Mouse (Mus musculus) erythroblast, embryonic 14.5 days (primary cell): ENCODE data around the gene Qsox1.

Experiments used
- GATA1 ChIP-seq: IDR thresholded peaks from 2 replicates; pipeline ENCODE4 v1.6.1; 2012; ENCODE audit warnings: low read length, inconsistent platforms, mixed read lengths
- TAL1 ChIP-seq: IDR thresholded peaks from 3 replicates; pipeline ENCODE4 v1.6.1; 2012; ENCODE audit warnings: low read length, inconsistent platforms, mixed read lengths

GRCm38 (mm10) chr1:155831958-155832357, 19.3 kb upstream of the Qsox1 start:
- no peak for TF ChIP-seq GATA1
- no peak for TF ChIP-seq TAL1
